Mouse (Mus musculus) small intestine, adult 2 months (tissue): ENCODE measurements around the gene Fbxw4.
A peak's percentile ranks its signal among the peaks of the same experiment; 100 is the strongest.

Source experiments
- CTCF ChIP-seq: fragments of 200-500 bp; IDR thresholded peaks from 2 replicates; pipeline ENCODE4 v1.5.1; 2012; ENCODE audit warnings: low read depth, mild to moderate bottlenecking, control low read depth, inconsistent platforms, low read length, moderate library complexity, mixed read lengths; ENCODE audit not compliant: insufficient replicate concordance, insufficient read length; ENCODE audit errors: extremely low read depth
- POLR2A ChIP-seq: fragments of 200-500 bp; IDR thresholded peaks from 2 replicates; pipeline ENCODE4 v1.6.1; 2012; ENCODE audit warnings: low read depth, mild to moderate bottlenecking, control low read depth, inconsistent platforms, low read length, moderate library complexity

GRCm38 (mm10) chr19:45659738-45660502 is at the start of gene Fbxw4:
- TF ChIP-seq POLR2A = peak; percentile 82
- no peak for TF ChIP-seq CTCF
